Mouse (Mus musculus) intestine, embryonic 16.5 days (tissue): ENCODE data around the gene Asb6. TPM values are rescaled to one million over a fixed set of nuclear protein-coding genes. Genes with fewer than 3 reads are reported as not detected.
A peak's percentile ranks its signal among the peaks of the same experiment; 100 is the strongest.

ENCODE experiments used
- ATAC-seq: fragments of 200-750 bp; cut with Nextera tagmentation; 2 replicates; pipeline ENCODE4 v1.8.0; 2017; ENCODE audit warnings: moderate TSS enrichment, moderate library complexity
- H3K27ac ChIP-seq: fragments of 300-500 bp; sonication (generic); 2 replicates; pipeline ENCODE4 v1.5.1; 2014; ENCODE audit warnings: mild to moderate bottlenecking, low read length
- H3K27me3 ChIP-seq: fragments of 300-500 bp; sonication (generic); replicated peaks from 2 replicates; pipeline ENCODE4 v1.6.1; 2014; ENCODE audit warnings: low read length, control low read depth, mixed read lengths; ENCODE audit not compliant: control insufficient read depth, insufficient read depth
- H3K36me3 ChIP-seq: fragments of 300-500 bp; sonication (generic); 2 replicates; pipeline ENCODE4 v1.6.1; 2014; ENCODE audit warnings: low read length, control low read depth; ENCODE audit not compliant: control insufficient read depth, insufficient read depth
- H3K4me1 ChIP-seq: fragments of 300-500 bp; sonication (generic); 2 replicates; pipeline ENCODE4 v1.6.1; 2014; ENCODE audit warnings: low read length, control low read depth, mixed read lengths; ENCODE audit not compliant: control insufficient read depth, insufficient read depth
- H3K4me2 ChIP-seq: fragments of 300-500 bp; sonication (generic); 2 replicates; pipeline ENCODE4 v1.6.1; 2014; ENCODE audit warnings: low read depth, low read length, control low read depth
- H3K4me3 ChIP-seq: fragments of 300-500 bp; sonication (generic); 2 replicates; pipeline ENCODE4 v1.5.1; 2014; ENCODE audit warnings: mild to moderate bottlenecking, low read length
- H3K9ac ChIP-seq: fragments of 300-500 bp; sonication (generic); 2 replicates; pipeline ENCODE4 v1.6.1; 2014; ENCODE audit warnings: low read depth, low read length
- H3K9me3 ChIP-seq: fragments of 300-500 bp; sonication (generic); 2 replicates; pipeline ENCODE4 v1.6.1; 2016; ENCODE audit warnings: low read length, control low read depth; ENCODE audit not compliant: control insufficient read depth
- WGBS: fragments of 180-500 bp; shearing (Covaris S2); extraction: QIAGEN DNeasy Blood & Tissue Kit; methylation state at CpG from one replicate; pipeline ENCODE4 v1.1.7; 2014; 5-methylcytosine and 5-hydroxymethylcytosine counted together
- polyA plus RNA-seq: library from polyadenylated mRNA; unstranded; fragments of >200 nt; fragmentation: Nextera tagmentation; extraction: Ambion mirVana; gene quantifications from 2 replicates; pipeline ENCODE4 v1.2.1, GENCODE M21; 2015

Gene Asb6
- polyA plus RNA-seq, 1 experiment from 2014 or later = 24.5 TPM

DNA sequence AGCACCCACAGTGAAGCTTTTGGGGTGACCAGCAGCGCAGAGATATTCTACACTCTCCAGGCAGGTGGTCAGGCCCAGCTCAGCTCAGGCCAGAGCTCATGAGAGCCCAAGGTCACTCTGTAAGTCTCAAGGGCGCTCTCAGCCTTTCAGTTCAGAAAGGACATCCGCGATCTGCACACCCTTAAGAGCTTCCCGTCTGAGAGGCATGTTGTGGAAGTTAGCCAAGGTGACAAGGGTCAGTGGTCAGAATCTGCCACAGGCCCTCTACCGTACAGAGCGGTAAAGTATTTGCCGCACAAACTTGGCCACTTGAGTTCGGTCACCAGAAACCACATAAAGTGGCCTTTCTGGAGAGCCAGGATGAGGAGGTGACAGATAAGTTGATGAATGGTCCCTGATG is 33.4 kb upstream of the Asb6 start:
- ATAC-seq = no peak
- H3K4me3 ChIP-seq = no peak overlapping the region
- H3K4me1 ChIP-seq = peaks cover 7% of the 10 kb centered on the region; the same call in 1 of the 2 replicates
- no peak overlapping the region for H3K27ac ChIP-seq
- H3K27me3 ChIP-seq = peaks cover 8% of the 10 kb centered on the region; the same call in 1 of the 2 replicates
- no peak overlapping the region for H3K9ac ChIP-seq
- 75% methylated on average over 9 of the region's 9 CpGs for WGBS
- no peaks in the 10 kb centered on the region for H3K36me3 ChIP-seq
- no peaks in the 10 kb centered on the region for H3K9me3 ChIP-seq
- H3K4me2 ChIP-seq = no peak overlapping the region

DNA sequence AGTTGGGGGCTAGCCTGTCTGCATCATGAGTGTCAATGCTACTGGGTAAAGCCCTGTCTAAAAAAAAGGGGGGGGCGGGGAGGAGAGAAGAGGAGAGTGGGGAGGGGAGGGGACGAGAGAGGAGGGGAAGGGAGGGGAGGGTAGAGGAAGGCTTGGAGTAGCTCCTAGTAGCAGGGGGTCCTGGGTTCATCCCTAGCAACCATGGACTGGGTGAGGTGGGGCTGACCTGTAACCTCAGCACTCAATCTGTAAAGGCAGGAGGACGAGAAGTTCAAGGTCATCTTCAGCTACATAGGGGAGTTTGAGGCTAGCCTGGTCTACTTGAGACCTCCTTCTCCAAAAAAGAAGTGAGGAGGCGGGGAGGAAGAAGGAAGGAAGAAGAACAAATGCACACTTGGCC is 31.9 kb upstream of the Asb6 start:
- Histone ChIP-seq H3K4me3 (no peak overlapping the region), H3K4me2 (no peak overlapping the region), H3K4me1 (peaks cover 7% of the 10 kb centered on the region; the same call in 1 of the 2 replicates), H3K9ac (no peak overlapping the region), H3K36me3 (no peaks in the 10 kb centered on the region), H3K9me3 (no peaks in the 10 kb centered on the region), H3K27ac (no peak overlapping the region), H3K27me3 (peaks cover 8% of the 10 kb centered on the region; the same call in 1 of the 2 replicates)
- 72% methylated on average over 4 of the region's 4 CpGs for WGBS
- no peak for ATAC-seq

- no peak for ATAC-seq
- Histone ChIP-seq H3K9ac (no peak overlapping the region), H3K27ac (no peak overlapping the region), H3K4me1 (peaks cover 2% of the 10 kb centered on the region; the same call in 1 of the 2 replicates), H3K9me3 (no peaks in the 10 kb centered on the region), H3K4me2 (no peak overlapping the region), H3K27me3 (peaks cover 8% of the 10 kb centered on the region; the same call in 1 of the 2 replicates), H3K4me3 (no peak overlapping the region), H3K36me3 (no peaks in the 10 kb centered on the region)
- WGBS = 75% methylated on average over 5 of the region's 5 CpGs
Measured at GRCm38 (mm10) chr2:30859782-30860181, 29.6 kb upstream of the Asb6 start.

GRCm38 (mm10) chr2:30857076-30857475 is 26.9 kb upstream of the Asb6 start:
- Histone ChIP-seq H3K27me3 (no peaks in the 10 kb centered on the region), H3K27ac (no peak overlapping the region), H3K9ac (no peak overlapping the region), H3K4me1 (peaks cover 7% of the 10 kb centered on the region; the same call in 1 of the 2 replicates), H3K4me3 (no peak overlapping the region), H3K36me3 (no peaks in the 10 kb centered on the region), H3K4me2 (no peak overlapping the region), H3K9me3 (no peaks in the 10 kb centered on the region)
- WGBS = 76% methylated on average over 6 of the region's 6 CpGs
- ATAC-seq = no peak

GRCm38 (mm10) chr2:30852771-30853313 is 22.7 kb upstream of the Asb6 start:
- Histone ChIP-seq H3K27me3 (no peaks in the 10 kb centered on the region), H3K27ac (no peak overlapping the region), H3K9ac (no peak overlapping the region), H3K9me3 (no peaks in the 10 kb centered on the region), H3K4me2 (no peak overlapping the region), H3K4me1 (peaks cover 7% of the 10 kb centered on the region; the same call in 1 of the 2 replicates), H3K36me3 (no peaks in the 10 kb centered on the region), H3K4me3 (no peak overlapping the region)
- WGBS = 35% methylated on average over 20 of the region's 20 CpGs
- ATAC-seq = no peak

DNA sequence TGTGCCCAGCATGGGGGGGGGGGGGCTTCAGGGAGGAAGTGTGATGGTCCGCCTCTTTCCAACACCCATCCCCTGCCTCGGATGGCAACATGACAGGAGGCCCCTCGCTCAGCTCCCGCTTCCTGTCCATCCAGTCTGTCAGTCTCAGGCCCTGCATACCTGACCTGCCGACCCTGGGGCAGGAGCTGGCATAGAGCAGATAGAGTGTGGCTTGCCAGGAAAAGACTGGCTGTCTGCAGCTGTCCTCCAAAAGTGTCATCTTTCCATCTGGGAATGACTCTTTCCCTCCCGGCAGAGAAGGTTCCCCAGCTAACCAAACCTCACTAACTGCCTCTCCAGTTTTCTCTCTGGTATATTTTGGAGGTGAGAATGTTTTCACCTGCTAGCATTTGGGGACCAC is 20.4 kb upstream of the Asb6 start:
- Histone ChIP-seq H3K36me3 (no peaks in the 10 kb centered on the region), H3K9ac (no peak overlapping the region), H3K27me3 (peaks cover 14% of the 10 kb centered on the region), H3K4me3 (no peak overlapping the region), H3K9me3 (no peaks in the 10 kb centered on the region), H3K27ac (no peak overlapping the region), H3K4me2 (no peak overlapping the region), H3K4me1 (peaks cover 9% of the 10 kb centered on the region)
- no peak for ATAC-seq
- WGBS = 30% methylated on average over 6 of the region's 6 CpGs

GRCm38 (mm10) chr2:30848184-30848583 is 18.1 kb upstream of the Asb6 start:
- H3K4me1 ChIP-seq = peaks cover 13% of the 10 kb centered on the region
- H3K4me3 ChIP-seq = no peak overlapping the region
- WGBS = 67% methylated on average over 8 of the region's 8 CpGs
- no peak overlapping the region for H3K27ac ChIP-seq
- H3K4me2 ChIP-seq = no peak overlapping the region
- H3K27me3 ChIP-seq = peaks cover 27% of the 10 kb centered on the region
- H3K36me3 ChIP-seq = no peaks in the 10 kb centered on the region
- ATAC-seq = no peak
- H3K9me3 ChIP-seq = no peaks in the 10 kb centered on the region
- H3K9ac ChIP-seq = no peak overlapping the region

GRCm38 (mm10) chr2:30846723-30847122 is 16.6 kb upstream of the Asb6 start:
- Histone ChIP-seq H3K4me3 (no peak overlapping the region), H3K9me3 (no peaks in the 10 kb centered on the region), H3K36me3 (no peaks in the 10 kb centered on the region), H3K27ac (no peak overlapping the region), H3K9ac (no peak overlapping the region), H3K4me1 (peaks cover 6% of the 10 kb centered on the region; the same call in 1 of the 2 replicates), H3K27me3 (peaks cover 32% of the 10 kb centered on the region), H3K4me2 (no peak overlapping the region)
- ATAC-seq = no peak
- WGBS = 32% methylated on average over 6 of the region's 6 CpGs

- H3K4me1 ChIP-seq = peaks cover 6% of the 10 kb centered on the region; the same call in 1 of the 2 replicates
- H3K27ac ChIP-seq = no peak overlapping the region
- peaks cover 32% of the 10 kb centered on the region for H3K27me3 ChIP-seq
- H3K4me3 ChIP-seq = no peak overlapping the region
- peak overlapping the region; percentile 73; the same call in 1 of the 2 replicates for H3K9ac ChIP-seq
- H3K9me3 ChIP-seq = no peaks in the 10 kb centered on the region
- 73% methylated on average over 8 of the region's 8 CpGs for WGBS
- H3K36me3 ChIP-seq = no peaks in the 10 kb centered on the region
- peak overlapping the region; percentile 93 for H3K4me2 ChIP-seq
- ATAC-seq = no peak
Measured at GRCm38 (mm10) chr2:30846236-30846635, 16.1 kb upstream of the Asb6 start.
